Mouse (Mus musculus) CD4-positive, CD25-positive, alpha-beta regulatory T cell, adult 4 months (primary cell): ENCODE results near the gene Sqstm1. TPM values are rescaled to one million over a fixed set of nuclear protein-coding genes. Genes with fewer than 3 reads are reported as not detected.

Source experiments
- ATAC-seq: one replicate; pipeline ENCODE4 v1.8.0; 2017
- polyA plus RNA-seq, 2 experiments: library from polyadenylated mRNA; unstranded; fragments of 100-300 nt; shearing (Covaris generic); gene quantifications; one replicate each; pipeline ENCODE4 v1.2.1; 2017

Sqstm1 gene
- polyA plus RNA-seq, 2 experiments from 2014 or later, result 74.8 to 88.4 TPM

DNA sequence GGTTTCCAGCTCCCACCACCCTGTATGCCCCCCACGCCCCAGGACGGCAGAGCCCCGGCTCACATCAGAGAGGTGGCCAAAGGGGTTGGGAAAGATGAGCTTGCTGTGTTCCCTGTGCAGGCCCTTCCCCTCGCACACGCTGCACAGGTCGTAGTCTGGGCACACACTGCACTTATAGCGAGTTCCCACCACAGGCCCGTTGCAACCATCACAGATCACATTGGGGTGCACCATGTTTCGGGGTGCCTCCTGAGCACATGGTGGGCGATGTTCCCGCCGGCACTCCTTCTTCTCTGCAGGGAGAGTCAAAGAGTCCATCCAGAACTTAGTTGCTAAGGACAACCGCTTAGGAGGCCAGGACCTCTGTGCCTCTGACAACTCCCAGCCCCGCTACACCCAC, 3.3 kb downstream of the Sqstm1 start:
- no peak for ATAC-seq

DNA sequence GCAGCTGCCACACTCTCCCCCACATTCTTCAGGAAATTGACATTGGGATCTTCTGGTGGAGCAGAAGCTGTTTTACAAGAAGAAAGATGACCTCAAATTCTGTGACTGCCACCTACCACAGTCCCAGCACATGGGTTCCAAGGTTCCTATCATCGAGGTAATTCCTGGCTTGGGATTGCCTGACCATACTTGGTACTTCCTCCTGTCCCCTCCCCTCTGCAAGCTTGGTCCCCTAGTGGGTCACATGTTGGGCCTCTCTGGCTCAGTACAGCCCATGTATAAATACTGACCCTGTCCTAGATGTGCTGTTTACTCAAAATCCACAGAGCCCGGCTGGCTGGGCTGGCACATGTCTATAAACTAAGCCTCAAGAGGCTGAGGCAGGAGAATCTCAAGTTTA, 4.6 kb downstream of the Sqstm1 start:
- ATAC-seq, result no peak

DNA sequence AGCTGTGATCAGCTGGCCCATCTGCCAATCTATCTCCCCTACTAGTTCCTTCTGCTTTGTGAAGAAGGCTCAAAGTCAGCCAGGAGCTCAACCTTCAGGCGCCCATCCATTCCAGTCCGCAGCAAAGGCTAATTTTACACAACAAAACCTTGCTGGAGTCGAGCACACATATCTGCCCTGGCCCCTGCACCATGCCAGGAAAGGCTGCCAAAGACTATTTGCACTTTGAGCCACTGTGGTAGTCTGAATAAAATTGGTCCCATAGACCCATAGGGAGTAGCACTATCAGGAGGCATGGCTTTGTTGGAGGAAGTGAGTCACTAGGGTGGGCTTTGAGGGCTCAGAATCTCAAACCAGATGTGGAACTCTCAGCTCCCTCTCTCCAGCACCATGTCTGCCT, 5.2 kb downstream of the Sqstm1 start:
- ATAC-seq, result no peak

DNA sequence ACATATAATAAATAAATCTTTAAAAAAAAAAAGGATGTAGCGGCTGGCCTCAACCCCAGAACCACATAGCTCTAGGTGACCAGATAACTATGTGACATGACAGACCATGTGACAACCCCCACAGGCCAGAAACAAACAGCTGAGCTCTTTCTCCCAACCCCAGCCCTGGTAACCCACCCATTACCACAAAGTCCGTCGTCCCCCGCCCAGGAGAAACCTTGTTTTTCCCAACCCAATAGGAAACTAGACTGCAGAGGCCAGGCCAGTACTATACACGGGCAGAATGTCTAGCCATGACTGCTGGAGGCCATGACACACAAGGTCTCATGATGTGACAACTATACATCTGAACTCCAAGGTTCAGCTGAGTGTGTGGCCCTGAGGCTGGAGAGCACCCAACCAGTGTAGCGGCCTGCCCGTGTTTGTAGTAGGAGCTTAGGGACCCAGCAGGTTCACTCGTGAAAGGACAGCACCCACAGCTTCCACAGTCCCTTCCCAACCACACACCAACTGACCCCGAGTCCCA, 7.3 kb downstream of the Sqstm1 start:
- no peak for ATAC-seq

DNA sequence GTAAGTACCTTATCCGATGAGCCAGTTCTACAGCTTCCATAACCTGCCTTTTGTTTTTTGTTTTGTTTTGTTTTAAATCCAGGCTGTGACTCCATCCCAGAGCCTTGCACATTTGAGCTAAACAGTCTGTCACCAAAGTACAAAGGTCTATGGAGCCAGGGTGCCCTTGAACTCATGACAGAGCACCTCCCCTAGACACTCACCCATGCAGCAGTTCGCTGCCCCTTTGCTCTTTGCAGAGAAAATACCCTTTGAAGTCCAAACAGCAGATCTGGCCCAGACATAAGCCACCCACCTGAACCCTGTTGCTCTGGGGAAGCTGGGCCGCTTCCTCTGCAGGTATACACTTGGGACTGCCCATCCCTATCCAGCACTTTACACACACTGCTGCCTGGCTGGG, 9.0 kb downstream of the Sqstm1 start:
- ATAC-seq, result no peak

DNA sequence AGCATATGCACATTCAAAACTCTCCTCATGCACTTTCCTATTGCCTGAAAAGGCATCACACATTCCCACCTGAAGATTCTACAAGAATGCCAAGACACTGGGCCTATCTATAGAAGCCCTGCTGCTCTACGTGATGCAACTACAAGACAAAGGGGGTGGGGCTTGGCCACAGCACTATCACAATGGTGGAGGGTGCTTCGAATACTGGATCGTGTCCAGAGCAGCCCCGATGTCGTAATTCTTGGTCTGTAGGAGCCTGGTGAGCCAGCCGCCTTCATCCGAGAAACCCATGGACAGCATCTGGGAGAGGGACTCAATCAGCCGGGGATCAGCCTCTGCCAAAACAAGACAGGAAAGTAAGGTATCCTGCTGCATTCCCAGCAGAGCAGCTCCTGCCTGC, 10.0 kb downstream of the Sqstm1 start:
- no peak for ATAC-seq

DNA sequence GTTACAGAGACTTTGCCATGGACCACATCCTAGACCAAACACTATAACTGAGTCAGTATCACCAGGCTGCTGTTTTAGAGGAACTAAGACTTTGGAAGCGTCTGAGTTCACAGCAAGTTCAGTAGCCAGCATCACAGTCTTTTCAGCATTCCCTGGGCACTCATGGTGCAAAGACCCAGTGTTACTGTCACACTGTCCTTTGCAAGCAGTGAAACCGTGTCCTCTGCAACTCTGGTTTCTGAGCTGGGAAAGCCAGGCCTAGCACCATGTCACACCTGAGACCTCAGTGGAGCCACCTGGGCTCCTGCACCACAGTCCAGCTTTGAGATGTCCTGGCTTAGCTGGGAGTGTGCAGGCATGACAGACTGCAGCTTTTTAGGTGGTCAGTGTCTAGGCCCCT, 11.7 kb downstream of the Sqstm1 start:
- no peak for ATAC-seq

DNA sequence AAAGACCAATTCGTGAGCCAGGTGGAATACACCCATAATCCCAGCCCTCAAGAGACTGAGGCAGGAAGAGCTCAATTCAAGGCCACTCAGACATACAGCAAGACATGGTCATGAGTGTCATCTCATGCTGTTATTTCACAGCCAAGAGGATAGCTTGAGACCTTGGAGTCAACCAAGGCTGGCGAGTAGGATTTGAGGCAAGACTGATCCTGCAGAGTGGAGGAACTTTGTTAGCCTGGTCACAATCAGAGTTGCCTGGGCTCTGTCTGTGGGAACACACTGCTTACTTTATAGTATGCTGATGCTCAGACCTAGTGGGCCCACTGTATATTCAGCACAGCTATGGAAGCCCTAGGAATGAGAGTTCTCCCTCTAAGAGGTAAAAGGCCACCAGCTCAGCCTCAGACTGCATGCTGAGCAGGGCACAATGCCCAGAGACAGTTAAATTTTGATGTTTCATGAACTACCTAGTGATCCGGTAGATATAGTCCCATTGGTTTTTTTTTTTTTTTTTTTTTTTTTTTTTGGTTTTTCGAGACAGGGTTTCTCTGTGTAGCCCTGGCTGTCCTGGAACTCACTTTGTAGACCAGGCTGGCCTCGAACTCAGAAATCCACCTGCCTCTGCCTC, 12.3 kb downstream of the Sqstm1 start:
- ATAC-seq, result no peak

DNA sequence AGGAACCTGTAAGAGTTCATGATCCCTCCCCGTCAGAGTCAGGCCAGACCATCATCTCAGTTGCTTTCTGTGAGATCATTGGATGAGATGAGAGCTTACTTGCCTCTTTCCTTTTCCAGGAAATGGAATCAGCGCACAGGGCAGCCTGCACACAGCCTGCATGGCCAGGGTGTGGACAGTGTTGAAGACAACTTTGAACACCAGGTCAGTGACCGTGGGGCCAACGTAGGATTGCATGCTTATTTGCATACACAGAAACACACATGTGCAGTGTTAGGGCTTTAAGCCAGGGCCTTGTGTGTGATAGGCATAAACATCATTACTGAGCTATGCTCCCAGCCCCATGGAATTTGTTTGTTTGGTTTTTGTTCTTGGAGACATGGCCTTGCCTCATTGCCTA, 13.1 kb downstream of the Sqstm1 start:
- ATAC-seq, result no peak

DNA sequence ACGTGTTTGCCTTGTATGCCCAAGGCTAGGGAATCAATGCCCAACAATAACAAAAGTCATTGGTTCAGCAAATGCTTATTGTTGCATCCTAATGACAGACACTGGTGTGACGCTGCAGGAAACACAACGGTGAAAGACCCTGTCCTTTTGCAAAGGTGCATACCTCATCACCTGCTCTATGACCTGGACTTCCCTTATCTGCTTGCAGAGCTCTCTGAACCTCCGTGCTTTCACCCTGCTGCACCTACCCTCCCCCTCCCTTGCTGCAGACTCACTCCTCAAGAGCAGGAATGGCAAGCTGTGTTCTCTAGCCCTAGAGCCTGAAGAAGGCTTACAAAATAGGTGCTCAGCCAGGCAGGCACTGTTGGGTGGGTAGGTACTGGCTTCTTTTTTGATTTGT, 15.8 kb downstream of the Sqstm1 start:
- no peak for ATAC-seq

DNA sequence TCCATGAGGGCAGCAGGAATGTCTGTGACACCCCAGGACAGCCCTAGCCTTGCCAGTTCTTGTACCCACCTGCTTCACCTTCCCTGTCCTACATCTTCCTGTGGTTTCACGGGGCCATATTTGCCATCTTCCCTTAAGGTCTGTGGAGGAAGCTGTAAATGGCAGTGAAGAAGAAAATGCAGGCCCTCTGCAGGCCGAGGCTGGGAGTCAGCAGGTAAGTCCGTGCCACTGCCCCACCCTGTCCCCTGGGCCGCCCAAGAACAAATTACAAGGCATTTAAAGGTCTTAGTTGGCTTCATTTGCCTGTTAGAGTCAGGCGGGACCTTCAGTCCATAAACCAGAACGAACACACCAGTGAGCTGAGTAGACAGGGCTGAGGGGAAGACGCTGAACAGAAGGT, 16.6 kb downstream of the Sqstm1 start:
- no peak for ATAC-seq

DNA sequence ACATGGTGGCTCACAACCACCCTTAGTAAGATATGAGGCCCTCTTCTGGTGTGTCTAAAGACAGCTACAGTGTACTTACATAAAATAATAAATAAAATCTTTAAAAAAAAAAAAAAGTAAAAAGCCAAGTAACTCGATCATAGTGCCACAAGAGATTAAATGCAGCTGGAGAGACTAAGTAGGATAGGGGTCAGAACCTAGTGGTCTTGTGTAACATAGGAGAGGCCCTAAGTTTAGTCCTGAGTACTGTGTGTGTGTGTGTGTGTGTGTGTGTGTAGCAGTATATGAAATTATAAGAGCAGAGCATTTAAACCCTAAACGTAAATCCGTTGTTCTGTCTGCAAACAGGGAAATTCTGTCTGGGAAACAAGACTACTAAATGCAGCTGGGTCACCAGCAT, 18.3 kb downstream of the Sqstm1 start:
- no peak for ATAC-seq

DNA sequence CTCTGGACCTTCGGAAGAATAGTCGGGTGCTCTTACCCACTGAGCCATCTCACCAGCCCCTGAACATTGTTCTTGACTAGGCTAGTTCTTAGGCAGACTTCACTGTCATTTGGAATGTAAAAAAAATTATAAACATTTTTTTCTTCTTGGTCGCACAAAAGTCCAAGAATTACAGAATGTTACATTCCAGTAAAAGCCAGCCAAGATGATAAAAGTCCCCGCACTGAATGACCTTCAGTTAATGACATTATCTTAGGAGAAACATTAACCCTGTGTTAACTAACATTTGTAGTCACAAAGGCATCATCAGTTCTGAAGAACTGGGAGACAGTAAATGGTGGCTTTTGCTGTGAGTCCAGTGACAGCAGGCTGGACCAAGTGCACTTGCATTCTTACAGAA, 20.3 kb downstream of the Sqstm1 start:
- no peak for ATAC-seq

DNA sequence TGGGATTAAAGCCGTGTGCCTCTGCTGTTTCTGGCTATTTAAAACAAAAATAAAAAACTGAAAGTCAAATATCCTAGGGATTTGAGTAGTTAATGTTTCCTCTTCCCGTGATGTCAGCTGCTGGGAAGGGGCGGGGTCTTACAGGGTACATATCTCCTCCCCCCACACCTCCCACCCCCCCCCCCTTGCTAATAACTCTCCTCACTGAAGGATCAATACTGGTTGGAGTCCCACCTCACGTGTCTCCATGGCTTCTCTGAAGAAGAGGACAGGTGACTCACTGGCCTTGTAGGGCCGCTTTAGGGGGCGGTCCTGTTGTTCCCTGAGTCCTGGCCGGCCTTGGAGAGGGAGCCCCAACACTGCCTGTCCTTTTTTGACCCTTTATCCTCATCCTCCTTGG, 21.9 kb downstream of the Sqstm1 start:
- no peak for ATAC-seq

DNA sequence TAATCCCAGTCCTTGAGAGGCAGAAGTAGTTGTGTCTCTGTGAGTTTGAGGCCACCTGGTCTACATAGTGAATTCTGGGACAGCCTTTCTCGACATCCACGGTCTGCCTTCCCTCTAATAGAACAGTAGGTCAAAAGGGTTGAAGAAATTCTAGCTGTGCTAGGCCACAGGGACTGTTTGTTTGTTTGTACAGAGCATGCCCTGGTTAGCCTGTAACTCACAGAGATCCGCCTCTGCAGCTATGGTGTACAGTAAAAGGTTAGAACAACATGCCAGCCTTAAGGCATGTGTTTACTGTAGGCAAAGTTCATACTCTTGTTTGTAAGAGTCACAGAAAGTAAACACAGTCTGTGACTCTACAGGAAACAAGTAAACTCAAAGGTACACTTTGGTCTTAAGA, 25.8 kb downstream of the Sqstm1 start:
- no peak for ATAC-seq

DNA sequence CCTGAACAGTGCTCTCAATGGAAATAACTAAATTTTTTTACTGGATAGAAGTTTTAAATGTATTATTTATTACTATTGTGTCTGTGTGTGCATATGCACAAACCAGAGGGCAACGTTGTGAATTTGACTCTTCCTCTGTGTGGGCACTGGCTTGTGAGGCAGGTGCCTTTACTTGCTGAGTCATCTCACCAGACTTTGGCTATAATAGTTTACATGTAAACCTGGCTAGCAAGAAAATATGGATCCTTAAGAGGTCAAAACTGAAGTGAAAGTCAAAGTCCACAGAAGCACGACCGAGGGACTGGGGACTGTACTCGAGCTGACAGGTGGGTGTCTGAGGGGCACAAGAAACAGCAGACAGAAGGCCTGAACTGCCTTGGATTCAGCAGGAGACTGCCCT, 27.9 kb downstream of the Sqstm1 start:
- no peak for ATAC-seq

DNA sequence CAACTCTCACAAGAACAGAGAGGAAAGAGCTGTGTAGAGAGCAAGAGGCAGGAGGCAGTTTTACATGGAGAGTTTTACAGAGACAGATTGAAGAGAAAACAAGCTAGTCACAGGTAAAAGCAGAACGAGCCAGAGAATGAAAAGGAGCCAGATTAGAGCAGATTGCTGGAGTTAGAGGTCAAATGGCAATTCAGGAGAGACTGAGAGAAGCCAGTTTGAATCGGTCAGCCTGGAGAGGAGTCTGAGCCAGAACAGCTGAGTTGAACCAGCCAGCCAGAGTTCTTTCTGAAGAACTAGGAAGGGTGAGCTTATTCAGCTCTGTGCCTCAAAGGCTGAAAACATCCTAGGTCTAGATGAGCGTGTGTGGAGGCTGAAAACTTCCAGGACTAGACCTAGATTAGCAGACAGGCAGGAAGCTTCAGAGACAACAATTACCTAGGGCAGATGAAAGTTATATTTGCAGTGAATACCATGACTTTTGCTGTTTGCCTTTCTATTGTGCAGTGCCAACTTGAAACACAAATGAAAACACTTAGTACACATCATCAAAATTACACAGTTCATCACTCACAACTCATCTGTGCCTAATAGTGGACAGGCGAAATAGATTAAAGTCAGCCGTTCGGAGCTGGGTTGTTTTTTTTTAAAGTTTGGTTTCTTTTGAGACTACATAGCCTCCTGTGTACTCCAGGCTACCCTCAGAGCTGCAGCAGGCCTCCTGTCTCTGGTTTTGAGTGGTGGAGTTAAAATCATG, 30.0 kb downstream of the Sqstm1 start:
- ATAC-seq, result no peak

DNA sequence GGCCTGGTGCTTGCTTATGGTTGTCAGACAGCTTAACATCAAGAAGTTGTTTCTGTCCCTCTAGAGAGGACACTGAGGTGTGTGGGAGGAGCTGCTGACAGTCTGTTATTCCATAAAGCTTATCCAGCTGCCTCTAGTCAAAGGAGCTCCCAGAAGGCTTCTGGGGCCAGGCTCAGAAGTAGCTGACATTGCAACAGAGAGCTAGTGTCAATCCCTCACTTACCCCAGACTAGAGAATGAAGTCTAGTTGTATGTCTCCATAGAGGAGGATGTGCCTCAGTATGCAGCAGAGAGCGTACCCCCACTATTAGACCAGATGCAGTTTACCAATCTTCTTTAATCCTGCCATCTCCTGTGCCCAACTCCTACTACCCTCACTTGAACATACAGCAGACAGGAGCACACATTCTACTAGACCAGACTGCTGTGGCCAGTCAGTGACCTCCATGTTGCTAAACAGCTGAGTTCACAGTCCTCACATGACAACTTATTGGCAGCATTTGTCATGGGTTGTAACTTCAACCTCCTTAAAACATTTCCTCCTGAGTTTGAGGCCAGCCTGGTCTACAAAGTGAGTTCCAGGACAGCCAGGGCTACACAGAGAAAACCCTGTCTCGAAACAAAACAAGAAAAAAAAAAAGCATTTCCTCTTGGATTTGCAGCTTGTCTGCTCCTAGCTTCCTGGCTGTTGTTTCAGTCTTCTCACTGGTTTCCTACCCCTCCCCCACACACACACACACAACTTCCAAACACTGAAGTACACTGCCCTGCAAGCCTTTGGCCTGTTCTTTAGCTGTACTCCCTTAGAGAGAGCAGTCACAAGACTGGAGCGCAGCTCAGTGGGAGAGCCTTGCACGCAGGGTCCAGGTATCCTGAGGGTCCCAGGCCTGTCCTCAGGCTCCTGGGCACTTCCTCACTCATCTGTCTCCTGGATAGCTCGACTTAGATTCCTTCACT, 31.8 kb downstream of the Sqstm1 start:
- no peak for ATAC-seq

DNA sequence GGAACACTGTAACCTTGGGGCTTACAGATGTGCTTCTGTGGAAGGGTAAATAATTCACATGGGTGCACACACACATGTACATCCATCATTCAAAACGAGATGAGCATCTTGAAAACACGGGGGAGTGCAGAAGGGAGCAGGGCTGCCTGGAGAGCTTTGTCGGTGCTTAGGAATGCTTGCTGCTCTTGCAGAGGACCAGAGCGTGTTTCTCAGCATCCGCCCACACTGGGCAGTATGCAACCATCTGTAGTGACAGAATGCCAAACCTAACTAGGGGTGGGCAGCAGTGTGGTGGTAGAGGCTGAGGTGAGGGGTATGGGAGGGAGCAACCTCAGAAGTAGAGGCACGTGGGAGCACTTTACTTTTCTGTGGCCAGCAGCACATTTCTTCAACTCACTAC, 33.5 kb downstream of the Sqstm1 start:
- ATAC-seq, result no peak

DNA sequence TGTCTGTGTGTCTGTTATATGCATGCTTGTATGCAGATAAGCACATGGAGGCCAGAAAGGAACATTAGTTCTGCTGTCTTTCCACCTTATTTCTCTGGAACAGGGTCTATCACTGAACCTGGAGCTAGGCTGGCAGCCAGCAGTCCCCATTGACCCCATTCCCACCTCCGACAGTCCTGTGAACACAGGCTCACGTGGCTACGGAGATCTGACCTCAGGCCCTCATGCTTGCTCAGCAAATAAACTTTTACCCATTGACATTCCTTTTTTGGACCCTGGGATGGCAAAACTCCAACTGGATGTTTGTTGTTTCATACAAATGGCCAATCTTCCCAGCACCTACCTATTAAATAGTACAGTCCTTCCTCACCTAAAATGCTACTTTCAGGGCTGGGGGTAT, 34.3 kb downstream of the Sqstm1 start:
- ATAC-seq, result no peak

DNA sequence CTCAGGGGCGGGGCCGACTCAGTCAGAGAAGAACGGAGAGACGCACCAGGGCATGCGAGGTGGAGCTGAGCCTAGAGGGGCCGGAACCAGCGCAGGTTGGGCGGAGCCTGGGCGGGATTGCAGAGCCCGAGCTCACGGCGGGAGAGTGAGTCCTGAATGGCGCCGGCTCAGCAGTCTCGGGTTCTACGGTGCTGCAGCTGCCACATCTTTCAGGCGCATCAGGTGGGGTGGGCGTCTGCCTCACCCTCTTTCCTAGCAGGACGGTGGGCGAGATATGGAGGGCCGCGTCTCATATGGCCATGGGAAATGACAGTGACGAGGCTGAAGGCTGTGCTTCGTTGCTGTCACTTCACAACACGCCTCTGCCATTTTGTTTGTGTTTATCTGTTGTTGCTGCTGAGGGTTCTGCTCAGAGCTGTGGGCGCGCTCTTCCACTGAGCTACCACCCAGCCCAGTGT, 35.9 kb downstream of the Sqstm1 start:
- ATAC-seq, result peak; percentile 99

DNA sequence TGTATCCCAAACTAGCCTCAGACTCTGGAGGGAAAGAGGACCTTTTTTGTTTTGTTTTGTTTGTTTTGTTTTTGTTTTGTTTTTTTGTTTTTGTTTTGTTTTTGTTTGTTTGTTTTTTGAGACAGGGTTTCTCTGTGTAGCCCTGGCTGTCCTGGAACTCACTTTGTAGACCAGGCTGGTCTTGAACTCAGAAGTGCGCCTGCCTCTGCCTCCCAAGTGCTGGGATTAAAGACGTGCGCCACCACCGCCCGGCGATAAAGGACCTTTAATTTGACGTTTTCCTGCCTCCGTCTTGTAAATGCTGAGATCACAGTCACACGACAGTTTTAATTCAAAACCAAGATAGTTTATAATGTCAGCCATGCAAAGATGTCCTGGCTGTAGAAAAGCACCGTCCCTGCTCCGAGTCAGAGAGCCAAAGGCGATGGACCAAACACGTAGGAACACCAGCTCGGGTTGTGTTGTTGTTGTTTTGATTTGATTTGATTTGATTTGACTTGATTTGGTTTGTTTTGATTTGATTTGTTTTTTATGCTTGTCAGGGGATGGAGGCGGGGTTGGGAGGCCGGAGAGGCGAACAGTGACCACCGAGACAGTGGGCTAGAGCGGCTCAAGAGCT, 36.4 kb downstream of the Sqstm1 start, which contains the start of gene Mrnip:
Mrnip (plus strand) TSS at position 334 of the 619 bp plus-strand sequence.
- ATAC-seq, result peak; percentile 53

DNA sequence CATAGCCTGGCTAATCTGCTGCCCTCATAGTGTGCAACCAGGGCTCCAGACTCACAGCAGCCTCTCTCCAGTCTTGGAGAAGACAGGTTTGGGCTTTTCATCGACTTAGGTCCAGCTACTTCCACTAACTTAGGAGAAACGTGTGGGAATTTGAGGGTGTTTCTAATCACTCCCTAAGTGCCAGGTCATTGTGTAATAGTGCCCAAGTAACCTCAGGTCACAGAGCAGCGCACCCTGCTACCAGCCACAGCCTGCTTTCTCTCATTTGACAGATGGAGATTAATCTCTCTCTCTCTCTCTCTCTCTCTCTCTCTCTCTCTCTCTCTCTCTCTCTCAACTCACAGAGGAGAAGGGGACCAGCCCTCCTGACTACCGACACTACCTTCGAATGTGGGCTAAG, 42.3 kb downstream of the Sqstm1 start:
- no peak for ATAC-seq
